11 mouse cellular contexts compared by ENCODE assay signal in the genomic region with DNA sequence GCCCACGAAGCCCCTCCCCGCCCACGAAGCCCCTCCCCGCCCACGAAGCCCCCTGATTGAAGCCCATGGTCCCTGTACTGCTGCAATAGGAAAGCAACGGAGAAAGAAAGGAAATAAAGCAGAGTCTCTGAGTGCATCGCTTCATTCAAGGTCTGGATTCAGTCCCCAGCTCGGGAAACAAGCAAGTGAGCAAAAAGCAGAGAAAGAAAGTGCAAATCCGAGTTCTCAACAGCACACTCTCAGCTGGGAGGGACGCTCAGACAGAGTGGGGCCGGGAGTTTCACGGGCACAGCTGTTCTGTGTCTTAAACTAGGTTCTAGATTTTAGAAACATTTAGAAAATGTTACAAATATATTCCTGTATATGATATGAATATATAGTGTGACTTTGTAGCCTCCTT. TPM values are rescaled to one million over a fixed set of nuclear protein-coding genes. Genes with fewer than 3 reads are reported as not detected.
DNase-seq lines count a peak whose midpoint lies in the region; ATAC-seq and TF ChIP-seq lines count a peak whose summit lies in the region.
"Had no signal": no experiment of that assay in that cellular context is flagged by ENCODE, and none has a peak within 500 bp of the region (broad histone marks: within the 10 kb centered on the region; RNA-seq: fewer than 3 reads in every experiment).

No protein-coding gene starts in this region.

- H3K4me3 ChIP-seq in heart, postnatal 0 days (ENCODE audit: low read depth, low read length) = peak overlapping the region; percentile 34
- 0 out of 2 replicates have a peak overlapping the region, but pooled peaks have one; percentile 15 for H3K4me3 ChIP-seq in liver, postnatal 0 days (ENCODE audit: low read depth, low read length)
- H3K4me3 ChIP-seq: megakaryocyte, embryonic 14.5 days had no signal

- H3K27ac ChIP-seq in heart, postnatal 0 days (ENCODE audit: low read depth) = no peak overlapping the region
- H3K27ac ChIP-seq in liver, postnatal 0 days (ENCODE audit: low read depth) = no peak overlapping the region

- 7% methylated on average over 12 of the region's 12 CpGs for WGBS in heart, postnatal 0 days
- WGBS in liver, postnatal 0 days (ENCODE audit: insufficient replicate concordance) = 6% methylated on average over 12 of the region's 12 CpGs

- peak overlapping the region; percentile 62 for H3K4me2 ChIP-seq in heart, postnatal 0 days (ENCODE audit: low read depth, low read length)
- H3K4me2 ChIP-seq in liver, postnatal 0 days (ENCODE audit: low read depth, low read length) = peak overlapping the region; percentile 50

- ATAC-seq in frontal cortex, adult (ENCODE audit: low TSS enrichment) = peak; percentile 75
- ATAC-seq in heart, postnatal 0 days (ENCODE audit: insufficient read depth, low read depth) = no peak
- ATAC-seq in liver, postnatal 0 days = no peak
- ATAC-seq: activated CD4-positive, CD25-positive, alpha-beta regulatory T cell, adult 4 months had no signal

- no peak for TF ChIP-seq EP300 in heart, postnatal 0 days (IDR thresholded peaks at IDR 0.05; ENCODE audit: low read depth)
- no peak for TF ChIP-seq EP300 in liver, postnatal 0 days (IDR thresholded peaks at IDR 0.05; ENCODE audit: low read depth)

- 0 out of 2 replicates have a peak overlapping the region, but pooled peaks have one; percentile 12 for H3K9ac ChIP-seq in heart, postnatal 0 days (replicated peaks; ENCODE audit: low read depth, low read length)
- H3K9ac ChIP-seq in liver, postnatal 0 days (replicated peaks) = no peak overlapping the region

- H3K36me3 ChIP-seq in heart, postnatal 0 days (replicated peaks; ENCODE audit: control insufficient read depth, insufficient read depth, low read length) = no peaks in the 10 kb centered on the region
- H3K36me3 ChIP-seq in liver, postnatal 0 days (replicated peaks; ENCODE audit: insufficient read depth, low read length) = no peaks in the 10 kb centered on the region

- no peak for TF ChIP-seq CTCF in heart, postnatal 0 days (IDR thresholded peaks at IDR 0.05; ENCODE audit: low read depth)
- no peak for TF ChIP-seq CTCF in liver, postnatal 0 days (IDR thresholded peaks at IDR 0.05; ENCODE audit: low read depth)

- H3K27me3 ChIP-seq in heart, postnatal 0 days (ENCODE audit: control insufficient read depth, insufficient read depth, low read length) = no peaks in the 10 kb centered on the region
- no peaks in the 10 kb centered on the region for H3K27me3 ChIP-seq in liver, postnatal 0 days (ENCODE audit: insufficient read depth, low read length)

- no peaks in the 10 kb centered on the region for H3K9me3 ChIP-seq in heart, postnatal 0 days (replicated peaks; ENCODE audit: control insufficient read depth, low read length)
- H3K9me3 ChIP-seq in liver, postnatal 0 days (ENCODE audit: low read length) = no peaks in the 10 kb centered on the region

- no peaks in the 10 kb centered on the region for H3K4me1 ChIP-seq in heart, postnatal 0 days (ENCODE audit: control insufficient read depth, insufficient read depth)
- H3K4me1 ChIP-seq in liver, postnatal 0 days (ENCODE audit: insufficient read depth) = no peaks in the 10 kb centered on the region
- H3K4me1 ChIP-seq: megakaryocyte, embryonic 14.5 days had no signal

- no peak for DNase-seq in frontal cortex, postnatal 14 days (ENCODE audit: low spot score in 2 of 2)
- peak; percentile 33 for DNase-seq in brain, adult 2 months (ENCODE audit: low read depth, low spot score)
- DNase-seq in heart, postnatal 0 days (ENCODE audit: low spot score) = no peak
- no peak for DNase-seq in liver, postnatal 0 days
- DNase-seq in adipocyte (ENCODE audit: low spot score) = no peak
- no peak for DNase-seq in layer of hippocampus, adult 11-12 months (ENCODE audit: low spot score)
- DNase-seq in cerebellum, adult 11-12 months = no peak
- DNase-seq: B cell, adult 2 months had no signal

RNA-seq across cellular contexts. Expression of a gene that starts 14.6 kb away (rescaled TPM):
- not detected in 2 replicates for total RNA-seq in heart, postnatal 0 days (2014; rRNA removed; ENCODE audit: low replicate concordance)
- not detected in 2 replicates for polyA plus RNA-seq in heart, postnatal 0 days (2015; fragmentation: Nextera tagmentation; extraction: Ambion mirVana)
- polyA plus RNA-seq in liver, postnatal 0 days (2015; fragmentation: Nextera tagmentation; extraction: Ambion mirVana) = not detected in 2 replicates
- polyA plus RNA-seq: activated CD4-positive, CD25-positive, alpha-beta regulatory T cell, adult 4 months had no signal

RNA-seq across cellular contexts. Expression of a gene that starts 24.4 kb away (rescaled TPM):
- 2.7 and 5.2 TPM in 2 replicates for total RNA-seq in heart, postnatal 0 days (2014; rRNA removed; ENCODE audit: low replicate concordance)
- 4.5 and 8.1 TPM in 2 replicates for polyA plus RNA-seq in heart, postnatal 0 days (2015; fragmentation: Nextera tagmentation; extraction: Ambion mirVana)
- polyA plus RNA-seq in liver, postnatal 0 days (2015; fragmentation: Nextera tagmentation; extraction: Ambion mirVana) = 1.4 and 1.7 TPM in 2 replicates
